8 mouse cellular contexts compared by ENCODE assay signal in the genomic region with DNA sequence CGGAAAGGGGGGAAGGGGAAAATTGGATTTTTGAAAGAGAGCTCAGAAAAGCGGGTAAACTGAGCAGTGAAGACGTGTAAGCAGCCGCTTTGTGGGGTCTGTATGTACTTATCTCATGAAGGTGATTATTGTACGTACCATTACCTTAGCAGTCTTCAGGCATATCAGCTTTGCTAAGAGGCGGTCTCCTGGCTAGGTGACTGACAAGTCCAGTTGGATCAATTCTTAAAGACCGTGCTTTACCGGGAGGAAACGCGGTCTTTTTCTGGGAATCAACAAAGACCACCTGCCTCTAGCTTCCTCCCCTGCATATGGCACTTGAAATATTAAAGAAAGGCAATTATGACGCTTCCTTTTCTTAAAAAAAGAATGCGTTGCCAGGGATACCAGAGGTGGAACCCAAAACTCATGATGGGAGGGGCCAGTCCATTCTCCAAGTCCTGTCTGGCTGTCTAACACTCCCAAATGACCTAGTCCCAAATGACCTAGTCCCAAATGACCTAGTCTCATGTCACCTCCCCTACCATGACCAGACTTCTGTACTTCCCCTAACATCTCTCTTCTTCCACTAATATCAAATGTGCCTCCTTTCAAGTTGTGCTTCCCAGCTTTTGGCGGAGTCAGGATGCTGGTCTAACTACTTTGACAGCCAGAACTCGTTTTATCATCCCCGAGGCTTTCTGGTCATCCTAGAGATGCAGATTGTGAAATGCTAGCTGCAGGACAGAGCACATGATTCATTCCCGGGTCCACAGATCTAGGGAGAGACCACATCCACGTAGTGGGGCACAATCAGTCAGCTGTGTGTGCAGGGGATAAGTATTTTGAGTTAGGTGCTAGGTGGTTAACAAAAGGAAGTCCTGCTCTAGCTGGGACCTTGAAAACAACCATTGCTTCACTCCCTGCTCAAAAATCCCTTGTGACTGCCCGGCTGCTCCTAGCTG. TPM values are rescaled to one million over a fixed set of nuclear protein-coding genes. Genes with fewer than 3 reads are reported as not detected.
DNase-seq lines count a peak whose midpoint lies in the region; ATAC-seq and TF ChIP-seq lines count a peak whose summit lies in the region.

No protein-coding gene starts in this region.

- TF ChIP-seq POLR2A in heart, adult 2 months (IDR thresholded peaks at IDR 0.05; ENCODE audit: insufficient read depth, low read depth, low read length) = no peak

- WGBS in heart, adult 2 months = 41% methylated on average over 18 of the region's 18 CpGs
- 31% methylated on average over 18 of the region's 18 CpGs for WGBS in forebrain, postnatal 0 days
- WGBS in liver, embryonic 15.5 days (ENCODE audit: insufficient replicate concordance) = 31% methylated on average over 18 of the region's 18 CpGs

- ATAC-seq in forebrain, postnatal 0 days = no peak
- no peak for ATAC-seq in liver, embryonic 15.5 days (ENCODE audit: insufficient read depth)
- no peak for ATAC-seq in erythroid progenitor cell, adult 5-6 weeks (replicated peaks; ENCODE audit: low FRiP score, poor library complexity, severe bottlenecking)

- no peak for DNase-seq in heart, adult 2 months
- DNase-seq in heart, adult 18-20 months = no peak
- DNase-seq in ES-E14 (ENCODE audit: low read depth, low spot score) = no peak
- DNase-seq in forebrain, postnatal 0 days = no peak
- no peak for DNase-seq in thymus, postnatal 36 days
- DNase-seq in lung, adult 18-20 months = no peak

- H3K4me2 ChIP-seq in forebrain, postnatal 0 days (ENCODE audit: low read depth) = peak overlapping the region; percentile 82
- H3K4me2 ChIP-seq in liver, embryonic 15.5 days = peak overlapping the region; percentile 64

- in situ Hi-C loops in ES-E14 (cut with MboI; ENCODE audit: low sequenced_read_pairs in 2 of 2, unreplicated experiment in 2 of 2) = no loop called here

- no peak for TF ChIP-seq CTCF in heart, adult 2 months (IDR thresholded peaks at IDR 0.05)
- TF ChIP-seq CTCF in forebrain, postnatal 0 days (IDR thresholded peaks at IDR 0.05; ENCODE audit: low read depth) = no peak

- H3K36me3 ChIP-seq in heart, adult 2 months (ENCODE audit: control insufficient read depth, insufficient read depth, low read length) = no peaks in the 10 kb centered on the region
- peaks cover 2% of the 10 kb centered on the region; the same call in 1 of the 2 replicates for H3K36me3 ChIP-seq in ES-E14 (ENCODE audit: control insufficient read depth, insufficient read depth, low read length, poor library complexity, severe bottlenecking)
- no peaks in the 10 kb centered on the region for H3K36me3 ChIP-seq in forebrain, postnatal 0 days (ENCODE audit: insufficient read depth)
- H3K36me3 ChIP-seq in liver, embryonic 15.5 days (replicated peaks) = no peaks in the 10 kb centered on the region

- no peak for TF ChIP-seq EP300 in heart, adult 2 months (IDR thresholded peaks at IDR 0.05; ENCODE audit: insufficient read depth, low read depth, low read length)

- H3K4me1 ChIP-seq in heart, adult 2 months (ENCODE audit: control insufficient read depth, insufficient read depth, low read length) = peaks cover 1% of the 10 kb centered on the region; the same call in 1 of the 2 replicates
- peaks cover 0 to 2% of the 10 kb centered on the region in 2 experiments; a peak in 2 of 4 replicates for H3K4me1 ChIP-seq in ES-E14 (ENCODE audit: control insufficient read depth in 2 of 2, insufficient read depth in 2 of 2, low read length in 2 of 2, poor library complexity in 1 of 2)
- H3K4me1 ChIP-seq in forebrain, postnatal 0 days (ENCODE audit: insufficient read depth) = peaks cover 20% of the 10 kb centered on the region
- peaks cover 5% of the 10 kb centered on the region for H3K4me1 ChIP-seq in liver, embryonic 15.5 days (replicated peaks)

- intact Hi-C loops in heart, adult 2 months (cut with DNase I) = no loop called here

- peak overlapping the region; percentile 88 for H3K4me3 ChIP-seq in heart, adult 2 months
- peak overlapping the region; percentile 74; a peak in 2 of 4 replicates for H3K4me3 ChIP-seq in ES-E14 (ENCODE audit: insufficient read depth in 1 of 2, low read depth in 1 of 2, low read length in 2 of 2, poor library complexity in 1 of 2, severe bottlenecking in 1 of 2)
- peak overlapping the region; percentile 80 for H3K4me3 ChIP-seq in forebrain, postnatal 0 days (ENCODE audit: low read depth, low read length)
- H3K4me3 ChIP-seq in liver, embryonic 15.5 days (replicated peaks) = peak overlapping the region; percentile 51

- H3K27ac ChIP-seq in heart, adult 2 months = no peak overlapping the region
- no peak overlapping the region for H3K27ac ChIP-seq in ES-E14 (ENCODE audit: insufficient read depth, low read depth, low read length, poor library complexity, severe bottlenecking)
- H3K27ac ChIP-seq in forebrain, postnatal 0 days (ENCODE audit: low read depth, low read length) = no peak overlapping the region; the same call in 1 of the 2 replicates
- no peak overlapping the region for H3K27ac ChIP-seq in liver, embryonic 15.5 days (replicated peaks)

- H3K27me3 ChIP-seq in heart, adult 2 months (ENCODE audit: control insufficient read depth, insufficient read depth, low read length) = peaks cover 2% of the 10 kb centered on the region; the same call in 1 of the 2 replicates
- H3K27me3 ChIP-seq in forebrain, postnatal 0 days (ENCODE audit: insufficient read depth, low read length) = no peaks in the 10 kb centered on the region
- H3K27me3 ChIP-seq in liver, embryonic 15.5 days = peaks cover 44% of the 10 kb centered on the region

- 0 out of 2 replicates have a peak, but pooled peaks cover 2% of the 10 kb centered on the region for H3K79me2 ChIP-seq in heart, adult 2 months (replicated peaks; ENCODE audit: control insufficient read depth, insufficient read depth, low read length)

- H3K9me3 ChIP-seq in ES-E14 (ENCODE audit: control insufficient read depth, insufficient read depth, low read depth, low read length) = no peaks in the 10 kb centered on the region
- H3K9me3 ChIP-seq in forebrain, postnatal 0 days (ENCODE audit: low read length) = no peaks in the 10 kb centered on the region
- no peaks in the 10 kb centered on the region for H3K9me3 ChIP-seq in liver, embryonic 15.5 days (replicated peaks)

- H3K9ac ChIP-seq in heart, adult 2 months (ENCODE audit: low read depth, low read length) = no peak overlapping the region
- H3K9ac ChIP-seq in ES-E14 (ENCODE audit: insufficient read depth, low read depth, low read length, poor library complexity, severe bottlenecking) = no peak overlapping the region
- H3K9ac ChIP-seq in forebrain, postnatal 0 days = peak overlapping the region; percentile 66
- no peak overlapping the region for H3K9ac ChIP-seq in liver, embryonic 15.5 days

TF ChIP-seq in ES-E14, 5 proteins besides CTCF, POLR2A, EP300 and RAD21:
- TF ChIP-seq ZC3H11A (IDR thresholded peaks at IDR 0.05; ENCODE audit: borderline replicate concordance, low read depth, low read length) = no peak
- TF ChIP-seq ZNF384 (IDR thresholded peaks at IDR 0.05; ENCODE audit: low read depth, low read length) = no peak
- TF ChIP-seq MAFK (IDR thresholded peaks at IDR 0.05; ENCODE audit: insufficient read depth, low read depth, low read length) = no peak
- no peak for TF ChIP-seq HCFC1 (IDR thresholded peaks at IDR 0.05; ENCODE audit: borderline replicate concordance, insufficient read depth, low read length)
- TF ChIP-seq CHD2 (IDR thresholded peaks at IDR 0.05; ENCODE audit: low read depth, low read length) = no peak

RNA-seq across cellular contexts. Expression of a gene that starts 1.3 kb away (rescaled TPM):
- total RNA-seq in heart, adult 2 months (2021) = 10 to 100 TPM in 1 of 2 experiments, 1 to 10 TPM in 1; 8.9 to 13.7 TPM
- 12.4 and 15.3 TPM in 2 replicates for polyA plus RNA-seq in heart, adult 2 months (2012; rRNA removed)
- 10 to 100 TPM; 11.0 TPM for total RNA-seq in heart, adult 18-20 months (2021)
- 11.7 and 15.4 TPM in 2 replicates for total RNA-seq in ES-E14 (2012; rRNA removed)
- 8.0 and 11.2 TPM in 2 replicates for total RNA-seq in forebrain, postnatal 0 days (2014; rRNA removed)
- 28.5 and 36.2 TPM in 2 replicates for polyA plus RNA-seq in forebrain, postnatal 0 days (2015; fragmentation: Nextera tagmentation; extraction: Ambion mirVana)
- 8.1 and 8.5 TPM in 2 replicates for polyA plus RNA-seq in liver, embryonic 15.5 days (2015; fragmentation: Nextera tagmentation; extraction: Ambion mirVana)
- not detected in 2 replicates for total RNA-seq in erythroid progenitor cell, adult 5-6 weeks (2015; ENCODE audit: low replicate concordance)
- total RNA-seq in erythroid progenitor cell, adult 5-6 weeks (2017; ENCODE audit: low replicate concordance) = not detected in 2 replicates

RNA-seq across cellular contexts. Expression of a gene that starts 9.6 kb away (rescaled TPM):
- total RNA-seq in heart, adult 2 months (2021) = under 1 TPM in 1 of 2 experiments, not detected in 1; 0.07 TPM
- 0.12 and 0.57 TPM in 2 replicates for polyA plus RNA-seq in heart, adult 2 months (2012; rRNA removed)
- under 1 TPM; 0.15 to 0.95 TPM for total RNA-seq in heart, adult 18-20 months (2021)
- 0.09 TPM in 1 of 2 replicates, not detected in the other for total RNA-seq in ES-E14 (2012; rRNA removed)
- not detected in 2 replicates for total RNA-seq in forebrain, postnatal 0 days (2014; rRNA removed)
- polyA plus RNA-seq in forebrain, postnatal 0 days (2015; fragmentation: Nextera tagmentation; extraction: Ambion mirVana) = 0.05 and 0.10 TPM in 2 replicates
- polyA plus RNA-seq in liver, embryonic 15.5 days (2015; fragmentation: Nextera tagmentation; extraction: Ambion mirVana) = 3.9 and 4.6 TPM in 2 replicates
- 0.36 and 1.7 TPM in 2 replicates for total RNA-seq in erythroid progenitor cell, adult 5-6 weeks (2015; ENCODE audit: low replicate concordance)
- not detected in 2 replicates for total RNA-seq in erythroid progenitor cell, adult 5-6 weeks (2017; ENCODE audit: low replicate concordance)

RNA-seq across cellular contexts. Expression of a gene that starts 46.9 kb away (rescaled TPM):
- not detected for total RNA-seq in heart, adult 2 months (2021)
- not detected in 2 replicates for polyA plus RNA-seq in heart, adult 2 months (2012; rRNA removed)
- not detected for total RNA-seq in heart, adult 18-20 months (2021)
- 1.0 and 4.0 TPM in 2 replicates for total RNA-seq in ES-E14 (2012; rRNA removed)
- total RNA-seq in forebrain, postnatal 0 days (2014; rRNA removed) = 0.31 TPM in 1 of 2 replicates, not detected in the other
- not detected in 2 replicates for polyA plus RNA-seq in forebrain, postnatal 0 days (2015; fragmentation: Nextera tagmentation; extraction: Ambion mirVana)
- not detected in 2 replicates for polyA plus RNA-seq in liver, embryonic 15.5 days (2015; fragmentation: Nextera tagmentation; extraction: Ambion mirVana)
- not detected in 2 replicates for total RNA-seq in erythroid progenitor cell, adult 5-6 weeks (2015; ENCODE audit: low replicate concordance)
- not detected in 2 replicates for total RNA-seq in erythroid progenitor cell, adult 5-6 weeks (2017; ENCODE audit: low replicate concordance)
